Mouse (Mus musculus) adrenal gland, adult 10 weeks (tissue): ENCODE data around the gene Clmp. TPM values are rescaled to one million over a fixed set of nuclear protein-coding genes. Genes with fewer than 3 reads are reported as not detected.

Source experiments
- polyA plus RNA-seq: library from polyadenylated mRNA; stranded (reverse); fragments of 350-450 nt; fragmentation: Illumina TruSeq; extraction: RNeasy Lipid Tissue Mini Kit (QIAGEN cat#74804); gene quantifications from one replicate; pipeline ENCODE4 v1.2.3, GENCODE M21; 2014; ENCODE audit warnings: low read depth, low replicate concordance

Clmp gene
- 7.9 TPM for polyA plus RNA-seq

GRCm38 (mm10) chr9:40685801-40686420 is at the start of gene Clmp:
Clmp (plus strand) TSS chr9:40685962.

GRCm38 (mm10) chr9:40670313-40670712 is 15.4 kb upstream of the Clmp start, which contains the start of gene Gm21915:
Gm21915 (plus strand) TSS chr9:40670613.

GRCm38 (mm10) chr9:40800675-40801612 is 115.2 kb downstream of the Clmp start, which contains the start of gene Hspa8:
Hspa8 (plus strand) TSS chr9:40800984.

Other genes with a start within 250 kb of the Clmp start
- 369 TPM for gene Gramd1b, start 154.6 kb upstream of the Clmp start, polyA plus RNA-seq
- gene Gm21915, start 15.3 kb upstream of the Clmp start, polyA plus RNA-seq = not detected
- 2,487 TPM for gene Hspa8, start 115.0 kb downstream of the Clmp start, polyA plus RNA-seq
- gene Bsx, start 188.2 kb downstream of the Clmp start, polyA plus RNA-seq = not detected